Mouse (Mus musculus) kidney, embryonic 16.5 days (tissue): ENCODE results near the gene Cep68. TPM values are rescaled to one million over a fixed set of nuclear protein-coding genes. Genes with fewer than 3 reads are reported as not detected.

Experiments
- ATAC-seq: fragments of 200-750 bp; cut with Nextera tagmentation; 2 replicates; pipeline ENCODE4 v1.8.0; 2017; ENCODE audit warnings: moderate TSS enrichment; ENCODE audit not compliant: low FRiP score, low TSS enrichment
- H3K27ac ChIP-seq: fragments of 300-500 bp; sonication (generic); 2 replicates; pipeline ENCODE4 v1.5.1; 2014; ENCODE audit warnings: low read length
- H3K27me3 ChIP-seq: fragments of 300-500 bp; sonication (generic); 2 replicates; pipeline ENCODE4 v1.6.1; 2014; ENCODE audit warnings: low read length, control low read depth, mixed read lengths; ENCODE audit not compliant: insufficient read depth
- H3K36me3 ChIP-seq: fragments of 300-500 bp; sonication (generic); 2 replicates; pipeline ENCODE4 v1.6.1; 2014; ENCODE audit warnings: low read length, control low read depth, mixed read lengths; ENCODE audit not compliant: insufficient read depth
- H3K4me1 ChIP-seq: fragments of 300-500 bp; sonication (generic); 2 replicates; pipeline ENCODE4 v1.6.1; 2014; ENCODE audit warnings: low read length, control low read depth, mixed read lengths; ENCODE audit not compliant: insufficient read depth
- H3K4me2 ChIP-seq: fragments of 300-500 bp; sonication (generic); replicated peaks from 2 replicates; pipeline ENCODE4 v1.6.1; 2014; ENCODE audit warnings: low read depth, low read length
- H3K4me3 ChIP-seq: fragments of 300-500 bp; sonication (generic); 2 replicates; pipeline ENCODE4 v1.5.1; 2014; ENCODE audit warnings: mild to moderate bottlenecking, low read length
- H3K9ac ChIP-seq: fragments of 300-500 bp; sonication (generic); replicated peaks from 2 replicates; pipeline ENCODE4 v1.6.1; 2014; ENCODE audit warnings: low read length
- H3K9me3 ChIP-seq: fragments of 300-500 bp; sonication (generic); 2 replicates; pipeline ENCODE4 v1.6.1; 2016; ENCODE audit warnings: low read length, control low read depth
- WGBS: fragments of 180-500 bp; shearing (Covaris S2); extraction: QIAGEN DNeasy Blood & Tissue Kit; methylation state at CpG from one replicate; pipeline ENCODE4 v1.1.7; 2014; 5-methylcytosine and 5-hydroxymethylcytosine counted together
- polyA plus RNA-seq: library from polyadenylated mRNA; unstranded; fragments of >200 nt; fragmentation: Nextera tagmentation; extraction: Ambion mirVana; gene quantifications from 2 replicates; pipeline ENCODE4 v1.2.1, GENCODE M21; 2015

The Cep68 gene
- polyA plus RNA-seq, 1 experiment from 2014 or later = 35.1 TPM

DNA sequence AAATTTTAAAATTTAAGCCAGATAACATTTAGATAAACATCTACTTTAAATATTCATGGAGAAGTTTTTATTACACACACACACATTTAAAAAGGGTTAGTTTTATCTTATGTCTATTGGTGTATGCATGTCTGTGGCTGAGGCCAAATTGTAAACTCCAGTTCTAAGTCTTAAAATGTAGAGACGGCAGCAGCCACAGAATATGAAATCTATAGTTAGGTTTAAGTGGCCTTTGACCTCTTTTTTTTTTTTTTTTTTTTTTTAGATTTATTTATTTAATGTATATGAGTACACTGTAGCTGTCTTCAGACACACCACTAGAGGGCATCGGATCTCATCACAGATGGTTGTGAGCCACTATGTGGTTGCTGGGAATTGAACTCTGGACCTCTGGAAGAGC, 41.6 kb downstream of the Cep68 start:
- no peak overlapping the region for H3K4me3 ChIP-seq
- ATAC-seq = no peak
- H3K4me2 ChIP-seq = no peak overlapping the region
- peaks cover 51% of the 10 kb centered on the region for H3K4me1 ChIP-seq
- H3K27ac ChIP-seq = no peak overlapping the region
- H3K36me3 ChIP-seq = no peaks in the 10 kb centered on the region
- no peaks in the 10 kb centered on the region for H3K27me3 ChIP-seq
- whole genome bisulfite sequencing = 77% methylated on average over 2 of the region's 2 CpGs
- H3K9me3 ChIP-seq = no peaks in the 10 kb centered on the region
- no peak overlapping the region for H3K9ac ChIP-seq

DNA sequence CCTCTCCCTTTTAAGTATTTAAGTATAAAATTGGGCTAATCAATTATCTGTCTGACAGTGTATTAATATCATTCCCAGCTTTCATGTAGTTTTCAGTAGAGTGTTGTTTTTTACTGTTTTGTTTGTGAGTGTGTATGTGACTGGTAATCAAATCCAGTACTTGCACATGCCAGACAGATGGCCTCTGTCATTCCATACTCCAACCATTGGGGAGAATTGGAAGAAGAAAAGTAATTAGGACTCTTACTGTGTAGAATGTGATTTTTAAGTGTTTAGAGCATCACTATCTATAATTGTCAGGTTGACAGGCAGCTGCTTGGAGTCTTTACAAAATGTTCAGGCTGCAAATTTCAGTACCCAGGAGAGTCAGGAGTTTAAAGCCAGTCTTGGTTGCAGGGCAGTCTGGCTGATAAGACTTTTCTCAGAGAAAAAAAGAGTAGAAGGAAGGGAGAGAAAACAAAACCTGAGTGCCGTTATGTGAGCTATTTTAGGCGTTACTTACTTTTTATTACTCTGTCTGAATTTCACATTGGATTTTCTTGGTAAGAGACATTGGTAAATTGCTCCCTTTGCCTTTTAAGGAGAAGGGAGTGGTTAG, 42.5 kb downstream of the Cep68 start:
- WGBS = 20% methylated on average over 2 of the region's 2 CpGs
- peaks cover 48% of the 10 kb centered on the region for H3K4me1 ChIP-seq
- H3K36me3 ChIP-seq = no peaks in the 10 kb centered on the region
- no peaks in the 10 kb centered on the region for H3K9me3 ChIP-seq
- H3K27ac ChIP-seq = no peak overlapping the region
- no peak overlapping the region for H3K4me3 ChIP-seq
- no peaks in the 10 kb centered on the region for H3K27me3 ChIP-seq
- no peak for ATAC-seq
- no peak overlapping the region for H3K4me2 ChIP-seq
- H3K9ac ChIP-seq = no peak overlapping the region

- H3K4me2 ChIP-seq = no peak overlapping the region
These were observed 43.7 kb downstream of the Cep68 start for GRCm38 (mm10) chr11:20205538-20205937.

GRCm38 (mm10) chr11:20204870-20205446, 44.3 kb downstream of the Cep68 start:
- Histone ChIP-seq H3K9me3 (no peaks in the 10 kb centered on the region), H3K4me3 (no peak overlapping the region), H3K4me2 (no peak overlapping the region), H3K27me3 (no peaks in the 10 kb centered on the region), H3K27ac (no peak overlapping the region), H3K4me1 (peaks cover 43% of the 10 kb centered on the region), H3K36me3 (no peaks in the 10 kb centered on the region), H3K9ac (no peak overlapping the region)
- ATAC-seq = no peak
- WGBS = 67% methylated on average over 9 of the region's 9 CpGs

More at GRCm38 (mm10) chr11:20205538-20205937, 43.7 kb downstream of the Cep68 start:
- Histone ChIP-seq H3K9ac (no peak overlapping the region), H3K4me3 (no peak overlapping the region), H3K4me1 (peaks cover 40% of the 10 kb centered on the region), H3K27ac (no peak overlapping the region), H3K27me3 (no peaks in the 10 kb centered on the region), H3K36me3 (no peaks in the 10 kb centered on the region), H3K9me3 (no peaks in the 10 kb centered on the region)
- WGBS = 64% methylated on average over 4 of the region's 4 CpGs
- ATAC-seq = no peak

GRCm38 (mm10) chr11:20204321-20204720, 44.9 kb downstream of the Cep68 start:
- ATAC-seq = no peak
- Histone ChIP-seq H3K9ac (no peak overlapping the region), H3K4me1 (peaks cover 45% of the 10 kb centered on the region), H3K4me3 (no peak overlapping the region), H3K9me3 (no peaks in the 10 kb centered on the region), H3K36me3 (no peaks in the 10 kb centered on the region), H3K27me3 (no peaks in the 10 kb centered on the region), H3K27ac (no peak overlapping the region), H3K4me2 (no peak overlapping the region)
- WGBS = 78% methylated on average over 2 of the region's 2 CpGs

DNA sequence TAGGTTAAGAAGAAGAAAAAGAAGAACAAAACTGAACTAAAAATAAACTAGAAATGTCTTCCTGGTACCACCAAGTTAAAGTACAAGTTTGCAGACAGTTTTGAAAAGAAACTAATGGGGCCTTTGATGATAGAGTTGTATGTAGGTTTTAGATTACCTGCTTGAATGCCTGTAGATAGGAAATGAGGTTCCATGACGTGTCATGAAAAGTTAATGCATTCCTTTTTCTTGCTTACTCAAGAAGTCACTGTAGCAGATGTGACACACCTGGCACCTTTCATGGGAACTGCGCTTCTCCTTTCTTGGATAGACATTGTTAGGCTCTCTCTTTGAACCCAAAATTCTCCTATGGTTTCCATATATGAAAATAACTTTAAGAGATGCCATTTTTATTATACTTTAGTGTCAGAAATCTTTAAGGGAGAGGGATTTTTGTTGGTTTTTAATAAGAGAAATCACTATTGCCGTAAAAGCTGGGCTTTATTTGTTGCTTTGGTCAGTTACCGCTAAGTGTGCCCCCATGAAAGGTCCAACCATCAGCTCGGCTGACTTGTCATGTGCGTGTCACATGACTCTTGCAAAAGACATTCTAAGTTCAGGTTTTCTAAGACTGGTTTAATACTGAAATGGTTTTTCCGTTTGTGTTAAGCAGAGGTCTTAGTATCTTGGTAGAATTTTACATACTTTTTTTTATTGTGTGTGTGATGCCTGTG, 46.8 kb downstream of the Cep68 start:
- Histone ChIP-seq H3K36me3 (no peaks in the 10 kb centered on the region), H3K4me2 (peak overlapping the region; percentile 71), H3K27ac (peak overlapping the region; percentile 99; the same call in 1 of the 2 replicates), H3K4me1 (peaks cover 45% of the 10 kb centered on the region), H3K4me3 (peak overlapping the region; percentile 100), H3K9ac (peak overlapping the region; percentile 99), H3K27me3 (no peaks in the 10 kb centered on the region), H3K9me3 (no peaks in the 10 kb centered on the region)
- ATAC-seq = no peak
- 39% methylated on average over 7 of the region's 7 CpGs for WGBS

GRCm38 (mm10) chr11:20201661-20202101, 47.5 kb downstream of the Cep68 start:
- Histone ChIP-seq H3K4me3 (peak overlapping the region; percentile 100), H3K27ac (peak overlapping the region; percentile 99), H3K4me2 (peak overlapping the region; percentile 71), H3K4me1 (peaks cover 42% of the 10 kb centered on the region), H3K9ac (peak overlapping the region; percentile 99), H3K36me3 (no peaks in the 10 kb centered on the region), H3K27me3 (no peaks in the 10 kb centered on the region), H3K9me3 (no peaks in the 10 kb centered on the region)
- under 1% methylated on average over 40 of the region's 40 CpGs for WGBS
- peak; percentile 25 for ATAC-seq

DNA sequence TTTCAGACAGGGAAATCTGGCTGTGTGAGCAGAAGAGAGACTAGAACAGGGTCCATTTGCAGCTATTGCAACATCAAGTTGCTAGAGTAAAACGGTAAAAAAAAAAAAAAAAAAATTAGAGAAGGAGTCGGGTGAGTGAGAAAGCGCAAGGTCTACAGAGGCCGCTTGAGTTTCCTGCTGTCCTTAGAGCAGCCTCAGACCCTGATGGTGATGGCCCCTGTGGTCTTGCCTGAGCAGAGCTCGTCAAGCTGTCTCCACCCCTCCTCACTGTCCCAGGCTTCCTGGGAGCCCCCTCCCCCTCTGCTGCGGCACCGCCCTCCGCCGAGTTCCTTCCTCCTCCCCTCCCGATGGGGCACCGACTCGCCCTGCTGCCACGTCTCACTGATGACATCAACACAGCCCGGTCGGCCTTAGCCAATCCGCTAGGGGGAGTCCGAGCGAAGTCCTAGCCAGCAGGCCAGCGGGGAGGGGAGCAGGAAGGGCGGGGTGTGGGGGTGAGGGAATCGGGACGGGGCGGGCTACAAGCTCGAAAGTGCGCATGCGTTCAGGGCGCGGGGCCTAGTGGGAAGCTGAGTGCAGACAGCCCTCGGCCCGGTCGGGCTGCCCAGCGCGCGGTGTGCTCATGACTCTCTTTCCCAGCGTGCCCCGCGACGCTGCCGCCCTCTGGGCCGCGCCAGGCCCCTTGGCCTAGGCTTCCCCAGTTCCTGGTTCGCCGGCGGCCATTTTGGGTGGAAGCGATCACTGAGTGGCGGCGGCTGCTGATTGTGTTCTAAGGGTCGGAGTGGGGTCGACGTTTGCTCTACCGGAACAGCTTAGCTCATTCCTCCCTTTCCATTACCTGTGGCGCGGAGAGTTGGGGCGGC, 48.3 kb downstream of the Cep68 start, which contains the start of gene Rab1a:
Gene Rab1a (plus strand): TSS at position 720 of the 863 bp plus-strand sequence.
- Histone ChIP-seq H3K36me3 (no peaks in the 10 kb centered on the region), H3K27me3 (no peaks in the 10 kb centered on the region), H3K9ac (peak within 1 kb of the TSS; percentile 99), H3K9me3 (no peaks in the 10 kb centered on the region), H3K27ac (peak within 1 kb of the TSS; percentile 99), H3K4me2 (peak within 1 kb of the TSS; percentile 71), H3K4me1 (peaks cover 36% of the 10 kb centered on the region), H3K4me3 (peak within 1 kb of the TSS; percentile 100)
- 0% methylated on average over 54 of the region's 54 CpGs for WGBS
- ATAC-seq = peak; percentile 98

GRCm38 (mm10) chr11:20193100-20193736, 56.0 kb downstream of the Cep68 start:
- no peak overlapping the region for H3K27ac ChIP-seq
- no peaks in the 10 kb centered on the region for H3K36me3 ChIP-seq
- 80% methylated on average over 4 of the region's 4 CpGs for WGBS
- no peak overlapping the region for H3K9ac ChIP-seq
- H3K4me3 ChIP-seq = no peak overlapping the region
- H3K4me1 ChIP-seq = no peaks in the 10 kb centered on the region
- H3K9me3 ChIP-seq = no peaks in the 10 kb centered on the region
- no peaks in the 10 kb centered on the region for H3K27me3 ChIP-seq
- no peak for ATAC-seq
- no peak overlapping the region for H3K4me2 ChIP-seq
